Mouse (Mus musculus) cerebellum, adult 8-10 months (tissue): ENCODE measurements around the gene Rnf123.

Experiments
- DNase-seq: peaks from one replicate; pipeline ENCODE4 v3.0.0; 2022

Gene Rnf123

GRCm38 (mm10) chr9:108082988-108083431 lies at the start of gene Rnf123:
Gene Rnf123, minus strand, starts transcription at chr9:108083346.
- no peak for DNase-seq

GRCm38 (mm10) chr9:108132373-108132772 lies 49.2 kb upstream of the Rnf123 start:
- DNase-seq = no peak

GRCm38 (mm10) chr9:108131502-108131901 lies 48.4 kb upstream of the Rnf123 start:
- DNase-seq = no peak

GRCm38 (mm10) chr9:108129042-108129948 lies 46.1 kb upstream of the Rnf123 start:
- no peak for DNase-seq

GRCm38 (mm10) chr9:108128248-108128647 lies 45.1 kb upstream of the Rnf123 start:
- no peak for DNase-seq

- no peak for DNase-seq
Observed at GRCm38 (mm10) chr9:108126436-108127180, 43.5 kb upstream of the Rnf123 start.

GRCm38 (mm10) chr9:108125731-108126130 lies 42.6 kb upstream of the Rnf123 start:
- DNase-seq = no peak

GRCm38 (mm10) chr9:108123916-108124315 lies 40.8 kb upstream of the Rnf123 start:
- no peak for DNase-seq

GRCm38 (mm10) chr9:108121170-108121969 lies 38.2 kb upstream of the Rnf123 start:
- DNase-seq = no peak

- no peak for DNase-seq
Observed at GRCm38 (mm10) chr9:108120671-108121070, 37.5 kb upstream of the Rnf123 start.

GRCm38 (mm10) chr9:108119891-108120411 lies 36.8 kb upstream of the Rnf123 start:
- DNase-seq = no peak

GRCm38 (mm10) chr9:108117143-108117542 lies 34.0 kb upstream of the Rnf123 start:
- DNase-seq = no peak

GRCm38 (mm10) chr9:108115290-108116077 lies 32.3 kb upstream of the Rnf123 start:
- no peak for DNase-seq

- peak; percentile 75 for DNase-seq
Observed at GRCm38 (mm10) chr9:108112719-108113340, 29.7 kb upstream of the Rnf123 start.

GRCm38 (mm10) chr9:108111593-108112121 lies 28.5 kb upstream of the Rnf123 start:
- DNase-seq = no peak

- DNase-seq = no peak
Observed at GRCm38 (mm10) chr9:108111101-108111592, 28.0 kb upstream of the Rnf123 start.

GRCm38 (mm10) chr9:108110160-108110559 lies 27.0 kb upstream of the Rnf123 start:
- no peak for DNase-seq

GRCm38 (mm10) chr9:108107867-108108266 lies 24.7 kb upstream of the Rnf123 start:
- no peak for DNase-seq

- no peak for DNase-seq
Observed at GRCm38 (mm10) chr9:108106090-108106489, 22.9 kb upstream of the Rnf123 start.

- no peak for DNase-seq
Observed at GRCm38 (mm10) chr9:108105549-108105863, 22.4 kb upstream of the Rnf123 start.
